Mouse (Mus musculus) layer of hippocampus, adult 9-11 months (tissue): ENCODE results near the gene Pi4k2a.

Source experiments
- DNase-seq: peaks from one replicate; pipeline ENCODE4 v3.0.0; 2022

Pi4k2a gene

GRCm38 (mm10) chr19:42167489-42167888 is 77.2 kb downstream of the Pi4k2a start:
- DNase-seq = no peak

DNA sequence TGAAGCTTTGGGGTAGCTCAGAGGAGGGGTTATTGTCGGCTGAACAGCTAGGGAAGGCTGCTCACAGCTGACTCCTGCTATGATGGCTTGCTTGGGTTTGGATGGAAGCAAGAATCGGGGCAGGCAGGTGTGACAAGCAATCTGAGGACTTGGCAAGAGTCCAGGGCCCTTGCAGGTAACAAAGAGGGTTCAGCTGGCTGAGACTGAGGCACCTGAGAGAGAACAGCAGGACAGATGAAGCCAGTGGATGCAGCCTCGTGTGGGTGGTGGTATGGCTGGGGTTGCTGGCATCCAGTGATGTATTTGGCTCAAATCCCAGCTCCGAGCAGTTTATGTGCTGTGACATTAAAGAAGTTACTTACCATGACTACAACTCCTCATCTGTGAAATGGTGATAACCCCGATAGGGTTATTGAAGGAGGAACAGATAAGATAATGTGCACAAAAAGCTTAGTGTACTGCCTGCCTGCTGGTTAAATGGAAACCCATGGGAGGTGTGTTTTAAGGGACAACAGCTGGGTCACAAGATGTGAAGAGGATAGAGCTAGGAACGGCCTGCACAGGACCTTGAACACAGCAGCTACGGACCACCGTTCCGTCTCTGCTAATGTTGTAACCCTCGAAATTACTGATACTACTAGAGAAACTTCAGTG is 79.2 kb downstream of the Pi4k2a start:
- no peak for DNase-seq

GRCm38 (mm10) chr19:42170025-42170969 is 80.0 kb downstream of the Pi4k2a start:
- DNase-seq = peak; percentile 96
